8 mouse cellular contexts compared by ENCODE assay signal in genomic region chr5:76529040-76529703, GRCm38 (mm10). TPM values are rescaled to one million over a fixed set of nuclear protein-coding genes. Genes with fewer than 3 reads are reported as not detected.
DNase-seq lines count a peak whose midpoint lies in the region; ATAC-seq and TF ChIP-seq lines count a peak whose summit lies in the region.

Gene Exoc1, plus strand, starts transcription at chr5:76529311.

- under 1% methylated on average over 39 of the region's 39 CpGs for WGBS in embryonic facial prominence, embryonic 13.5 days
- under 1% methylated on average over 39 of the region's 39 CpGs for WGBS in kidney, adult 2 months
- WGBS in limb, embryonic 12.5 days, result under 1% methylated on average over 39 of the region's 39 CpGs
- under 1% methylated on average over 39 of the region's 39 CpGs for WGBS in midbrain, embryonic 15.5 days
- WGBS in spleen, adult 2 months, result 1% methylated on average over 39 of the region's 39 CpGs

- peak within 1 kb of the TSS; percentile 84 for H3K9ac ChIP-seq in embryonic facial prominence, embryonic 13.5 days
- H3K9ac ChIP-seq in limb, embryonic 12.5 days (replicated peaks), result peak within 1 kb of the TSS; percentile 79
- H3K9ac ChIP-seq in midbrain, embryonic 15.5 days, result peak within 1 kb of the TSS; percentile 75

- peak within 1 kb of the TSS; percentile 82 for H3K27ac ChIP-seq in embryonic facial prominence, embryonic 13.5 days
- peak within 1 kb of the TSS; percentile 29 for H3K27ac ChIP-seq in kidney, adult 2 months (ENCODE audit: insufficient read depth, low read depth, low read length)
- H3K27ac ChIP-seq in limb, embryonic 12.5 days, result peak within 1 kb of the TSS; percentile 82; the same call in 1 of the 2 replicates
- H3K27ac ChIP-seq in midbrain, embryonic 15.5 days, result peak within 1 kb of the TSS; percentile 81
- H3K27ac ChIP-seq in spleen, adult 2 months (ENCODE audit: insufficient read depth, low read length), result peak within 1 kb of the TSS; percentile 50

- peaks cover 12% of the 10 kb centered on the region for H3K4me1 ChIP-seq in embryonic facial prominence, embryonic 13.5 days
- H3K4me1 ChIP-seq in kidney, adult 2 months (ENCODE audit: control insufficient read depth, insufficient read depth, low read length), result peaks cover 6% of the 10 kb centered on the region; the same call in 1 of the 2 replicates
- H3K4me1 ChIP-seq in limb, embryonic 12.5 days (replicated peaks), result peaks cover 10% of the 10 kb centered on the region; the same call in 1 of the 2 replicates
- peaks cover 16% of the 10 kb centered on the region for H3K4me1 ChIP-seq in midbrain, embryonic 15.5 days
- peaks cover 2% of the 10 kb centered on the region; the same call in 1 of the 2 replicates for H3K4me1 ChIP-seq in spleen, adult 2 months (ENCODE audit: control insufficient read depth, insufficient read depth, insufficient read length)

- H3K36me3 ChIP-seq in embryonic facial prominence, embryonic 13.5 days, result 0 out of 2 replicates have a peak, but pooled peaks cover 4% of the 10 kb centered on the region
- H3K36me3 ChIP-seq in kidney, adult 2 months (ENCODE audit: control insufficient read depth, insufficient read depth, low read length), result no peaks in the 10 kb centered on the region; the same call in 1 of the 2 replicates
- peaks cover 10% of the 10 kb centered on the region; the same call in 1 of the 2 replicates for H3K36me3 ChIP-seq in limb, embryonic 12.5 days
- no peaks in the 10 kb centered on the region for H3K36me3 ChIP-seq in midbrain, embryonic 15.5 days (replicated peaks)
- H3K36me3 ChIP-seq in spleen, adult 2 months (ENCODE audit: control insufficient read depth, insufficient read depth, low read length), result 0 out of 2 replicates have a peak, but pooled peaks cover 1% of the 10 kb centered on the region

- H3K9me3 ChIP-seq in embryonic facial prominence, embryonic 13.5 days, result no peaks in the 10 kb centered on the region
- H3K9me3 ChIP-seq in limb, embryonic 12.5 days, result no peaks in the 10 kb centered on the region
- H3K9me3 ChIP-seq in midbrain, embryonic 15.5 days, result no peaks in the 10 kb centered on the region

- ATAC-seq in embryonic facial prominence, embryonic 13.5 days (ENCODE audit: insufficient number of reproducible peaks, insufficient read depth, low FRiP score, low TSS enrichment, low read depth), result peak; percentile 99
- peak; percentile 99 for ATAC-seq in limb, embryonic 12.5 days (ENCODE audit: insufficient number of reproducible peaks, insufficient read depth, low FRiP score, low TSS enrichment, low read depth)
- peak; percentile 100 for ATAC-seq in midbrain, embryonic 15.5 days (replicated peaks)

- peak within 1 kb of the TSS; percentile 94 for H3K4me3 ChIP-seq in embryonic facial prominence, embryonic 13.5 days
- H3K4me3 ChIP-seq in kidney, adult 2 months (ENCODE audit: insufficient read depth, low read depth, low read length), result peak within 1 kb of the TSS; percentile 94
- H3K4me3 ChIP-seq in limb, embryonic 12.5 days (replicated peaks), result peak within 1 kb of the TSS; percentile 92
- peak within 1 kb of the TSS; percentile 94 for H3K4me3 ChIP-seq in midbrain, embryonic 15.5 days
- H3K4me3 ChIP-seq in spleen, adult 2 months (ENCODE audit: extremely low read depth, insufficient read depth, insufficient read length), result peak within 1 kb of the TSS; percentile 91

- no peak for TF ChIP-seq POLR2A in kidney, adult 2 months (IDR thresholded peaks at IDR 0.05; ENCODE audit: low read depth, low read length)
- no peak for TF ChIP-seq POLR2A in spleen, adult 2 months (IDR thresholded peaks at IDR 0.05; ENCODE audit: low read depth, low read length)

- peak within 1 kb of the TSS; percentile 89 for H3K4me2 ChIP-seq in embryonic facial prominence, embryonic 13.5 days
- H3K4me2 ChIP-seq in limb, embryonic 12.5 days, result peak within 1 kb of the TSS; percentile 82
- H3K4me2 ChIP-seq in midbrain, embryonic 15.5 days, result peak within 1 kb of the TSS; percentile 82

- no peak for TF ChIP-seq CTCF in kidney, adult 2 months (conservative IDR thresholded peaks at IDR 0.05; ENCODE audit: insufficient read depth, insufficient read length, low read depth, low read length)
- TF ChIP-seq CTCF in spleen, adult 2 months (IDR thresholded peaks at IDR 0.05; ENCODE audit: extremely low read depth, insufficient read depth, insufficient read length, insufficient replicate concordance), result no peak

- peak; percentile 89 for DNase-seq in 3134 (ENCODE audit: extremely low read depth, insufficient read length, low spot score)
- DNase-seq in adrenal gland, postnatal 36 days, result peak; percentile 94 to 95
- peak; percentile 97 for DNase-seq in heart, adult 18-20 months
- DNase-seq in kidney, adult 2 months, result peak; percentile 98
- peak; percentile 88 to 89 for DNase-seq in spleen, adult 2 months (ENCODE audit: low read depth in 1 of 2, low spot score in 2 of 2)

- H3K27me3 ChIP-seq in embryonic facial prominence, embryonic 13.5 days, result no peaks in the 10 kb centered on the region
- H3K27me3 ChIP-seq in kidney, adult 2 months (replicated peaks; ENCODE audit: control insufficient read depth, insufficient read depth, low read length), result no peaks in the 10 kb centered on the region
- H3K27me3 ChIP-seq in limb, embryonic 12.5 days, result no peaks in the 10 kb centered on the region
- no peaks in the 10 kb centered on the region for H3K27me3 ChIP-seq in midbrain, embryonic 15.5 days (replicated peaks)
- no peaks in the 10 kb centered on the region for H3K27me3 ChIP-seq in spleen, adult 2 months (ENCODE audit: control insufficient read depth, insufficient read depth, low read length)

RNA-seq across cellular contexts. Expression of gene Exoc1, which starts in this region (rescaled TPM):
- 10 to 100 TPM; 46.5 to 58.1 TPM for total RNA-seq in adrenal gland, postnatal 36 days (2021)
- 37.4 and 38.2 TPM in 2 replicates for polyA plus RNA-seq in embryonic facial prominence, embryonic 13.5 days (2015; fragmentation: Nextera tagmentation; extraction: Ambion mirVana)
- total RNA-seq in heart, adult 18-20 months (2021), result 10 to 100 TPM; 15.2 to 15.6 TPM
- 18.1 TPM in 2 replicates for polyA plus RNA-seq in kidney, adult 2 months (2012; rRNA removed)
- polyA plus RNA-seq in limb, embryonic 12.5 days (2016; fragmentation: Nextera tagmentation; extraction: Ambion mirVana), result 43.7 and 44.5 TPM in 2 replicates
- 60.6 and 63.2 TPM in 2 replicates for polyA plus RNA-seq in midbrain, embryonic 15.5 days (2015; fragmentation: Nextera tagmentation; extraction: Ambion mirVana)
- 16.4 and 21.0 TPM in 2 replicates for polyA plus RNA-seq in spleen, adult 2 months (2012; rRNA removed)

Comparison
In these comparisons a context has a peak if more than half of its experiments do, and no peak if none do; other contexts are left out.
1. Peak in every context shown above with its lines: DNase-seq, ATAC-seq, H3K4me3 ChIP-seq and H3K27ac ChIP-seq.
2. H3K27ac ChIP-seq: peak in every context shown above with its lines; median percentile 82 in embryonic facial prominence, embryonic 13.5 days; 82 in limb, embryonic 12.5 days; 81 in midbrain, embryonic 15.5 days; 50 in spleen, adult 2 months; 29 in kidney, adult 2 months.